Mouse (Mus musculus) spleen, postnatal 36 days (tissue): ENCODE results near the gene Ccdc184.

Experiments used
- DNase-seq, 2 experiments: peaks; one replicate each; pipeline ENCODE4 v3.0.0; 2022; ENCODE audit warnings: low spot score in 2 of 2, mixed read lengths in 1 of 2

The Ccdc184 gene

DNA sequence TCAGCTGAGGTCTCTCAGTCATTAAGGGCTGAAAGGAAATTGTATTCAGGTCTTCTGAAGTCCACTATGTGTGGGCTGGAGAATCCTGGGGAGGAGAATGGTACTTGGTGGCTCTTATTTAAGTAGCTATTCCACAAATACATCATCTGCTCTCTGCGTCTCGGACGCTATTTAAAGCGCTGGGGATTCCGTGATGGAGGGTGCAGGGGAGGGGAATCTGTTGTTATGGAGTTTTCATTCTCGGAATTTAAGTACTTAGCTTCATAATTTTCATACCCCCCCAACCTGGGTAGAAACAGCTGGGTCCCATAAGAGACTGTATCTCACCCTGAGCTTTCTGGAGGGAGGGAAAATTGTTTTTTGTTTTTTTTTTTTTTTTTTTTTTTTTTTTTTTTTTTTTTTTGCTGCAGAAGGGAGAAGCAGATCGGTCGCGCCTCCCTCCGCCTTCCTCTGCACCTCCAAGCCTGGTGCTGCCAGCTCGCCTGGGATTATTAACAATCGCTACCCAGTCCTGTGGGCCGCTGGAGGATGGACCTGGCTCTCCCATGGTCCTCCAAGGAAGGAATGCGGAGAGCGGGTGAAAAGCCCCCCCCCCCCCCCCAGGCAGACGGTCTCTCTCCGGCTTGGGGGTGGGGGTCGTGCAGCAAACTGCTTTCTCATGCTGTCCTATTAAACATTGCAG is at the start of gene Ccdc184:
Gene Ccdc184 (plus strand): TSS at position 196 of the 682 bp plus-strand sequence.
- DNase-seq: no peak

DNA sequence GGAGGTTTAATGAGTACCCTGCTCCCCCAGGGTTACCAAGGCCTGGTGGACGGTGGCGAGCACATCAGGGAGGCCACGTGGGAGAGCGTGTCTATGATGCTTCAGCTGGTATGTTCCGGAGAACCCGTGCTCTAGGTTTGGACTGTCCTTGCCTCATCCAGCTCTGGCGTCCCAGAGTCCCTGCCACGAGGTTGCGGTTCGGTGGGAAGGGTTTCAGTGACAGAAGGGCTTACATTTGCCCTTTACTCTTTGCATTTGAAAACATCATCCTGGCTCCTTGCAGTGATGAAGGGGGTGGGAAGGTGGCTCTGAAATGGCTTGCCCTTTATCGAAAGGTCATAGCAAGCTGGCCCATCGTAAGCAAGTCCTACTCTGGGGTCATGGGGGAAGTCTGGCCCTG is 47.6 kb upstream of the Ccdc184 start:
- DNase-seq: no peak

DNA sequence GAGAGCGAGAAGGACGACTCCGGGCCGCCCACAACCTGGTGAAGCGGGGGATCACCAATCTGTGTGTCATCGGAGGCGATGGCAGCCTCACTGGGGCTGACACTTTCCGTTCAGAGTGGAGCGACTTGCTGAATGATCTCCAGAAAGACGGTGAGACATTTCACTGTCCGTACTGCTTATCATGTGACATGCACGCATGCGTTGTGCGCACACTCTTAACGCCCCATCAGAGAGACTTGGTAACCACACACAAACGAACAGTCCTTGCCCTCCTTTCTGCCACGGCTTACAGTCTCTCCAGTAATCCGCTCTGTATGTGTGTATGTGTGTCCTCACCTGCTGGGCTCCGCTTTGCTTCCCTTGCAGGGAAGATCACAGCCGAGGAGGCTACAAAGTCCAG is 46.1 kb upstream of the Ccdc184 start:
- DNase-seq: no peak

GRCm38 (mm10) chr15:98131001-98131400 is 36.0 kb upstream of the Ccdc184 start:
- no peak for DNase-seq

DNA sequence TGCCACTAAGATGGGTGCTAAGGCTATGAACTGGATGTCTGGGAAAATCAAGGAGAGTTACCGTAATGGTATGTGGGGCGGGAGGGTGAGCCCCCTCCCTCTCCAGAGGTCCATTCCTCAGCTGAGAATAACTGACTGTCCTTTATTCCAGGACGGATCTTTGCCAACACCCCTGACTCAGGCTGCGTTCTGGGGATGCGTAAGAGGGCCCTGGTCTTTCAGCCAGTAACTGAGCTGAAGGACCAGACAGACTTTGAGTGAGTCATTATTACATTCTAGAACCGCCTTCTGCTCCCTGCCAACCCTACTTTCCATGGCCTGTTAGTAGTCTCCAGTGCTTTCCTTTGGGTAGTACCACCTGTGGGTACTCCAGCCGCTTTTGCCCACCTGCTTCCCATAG is 35.5 kb upstream of the Ccdc184 start:
- no peak for DNase-seq

DNA sequence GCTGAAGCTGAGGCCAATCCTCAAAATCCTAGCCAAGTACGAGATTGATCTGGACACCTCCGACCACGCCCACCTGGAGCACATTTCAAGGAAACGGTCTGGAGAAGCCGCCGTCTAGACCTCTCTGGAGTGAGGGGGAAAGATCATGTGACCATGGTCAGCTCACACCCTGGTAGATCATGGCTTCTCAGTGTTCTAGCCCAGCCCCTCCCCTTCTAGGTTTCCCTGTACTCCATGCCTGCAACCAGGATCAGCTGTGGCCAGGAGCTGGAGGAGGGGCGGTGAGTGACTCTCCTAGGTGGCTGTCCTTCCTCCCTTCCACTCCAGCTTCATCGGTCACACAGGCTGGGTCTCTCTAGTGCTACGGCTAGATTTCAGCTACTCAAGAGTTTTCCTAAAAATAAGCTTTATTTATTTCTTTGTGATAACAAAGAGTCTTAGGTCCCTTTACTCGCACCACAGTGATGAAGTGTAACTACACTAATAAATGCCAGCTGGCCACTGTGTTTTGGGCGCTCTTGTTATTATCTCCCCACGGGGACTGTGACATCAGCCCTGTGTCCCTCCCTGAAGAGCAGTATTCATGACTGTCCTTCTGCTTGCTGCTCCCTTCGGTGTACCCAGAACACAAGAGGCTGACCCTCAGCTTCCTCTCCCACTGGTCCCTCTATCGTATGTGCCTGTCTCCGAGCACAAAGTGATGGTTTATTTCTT is 34.9 kb upstream of the Ccdc184 start:
- no peak for DNase-seq

GRCm38 (mm10) chr15:98133471-98133870 is 33.5 kb upstream of the Ccdc184 start:
- no peak for DNase-seq

DNA sequence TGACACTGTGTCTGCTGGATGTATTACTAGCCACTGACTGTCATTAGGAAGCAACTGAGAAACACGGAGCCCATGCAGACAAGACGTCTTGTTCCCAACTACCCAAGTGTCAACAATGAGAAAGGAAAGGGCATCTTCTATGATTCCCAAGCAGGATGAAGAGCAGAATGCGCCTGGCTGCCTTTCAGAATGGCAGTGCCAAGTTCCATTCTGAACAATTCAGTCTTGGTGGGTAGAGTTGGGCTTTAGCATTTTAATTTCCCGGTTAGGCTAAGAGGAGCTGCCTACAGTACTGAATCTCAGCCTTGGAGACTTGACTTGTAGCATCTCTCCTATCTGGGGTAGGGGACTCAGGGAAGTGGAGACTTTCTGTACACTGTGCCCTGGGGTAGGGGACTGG is 32.9 kb upstream of the Ccdc184 start:
- DNase-seq: no peak

- DNase-seq: no peak
Observed at GRCm38 (mm10) chr15:98134666-98135065, 32.3 kb upstream of the Ccdc184 start.

DNA sequence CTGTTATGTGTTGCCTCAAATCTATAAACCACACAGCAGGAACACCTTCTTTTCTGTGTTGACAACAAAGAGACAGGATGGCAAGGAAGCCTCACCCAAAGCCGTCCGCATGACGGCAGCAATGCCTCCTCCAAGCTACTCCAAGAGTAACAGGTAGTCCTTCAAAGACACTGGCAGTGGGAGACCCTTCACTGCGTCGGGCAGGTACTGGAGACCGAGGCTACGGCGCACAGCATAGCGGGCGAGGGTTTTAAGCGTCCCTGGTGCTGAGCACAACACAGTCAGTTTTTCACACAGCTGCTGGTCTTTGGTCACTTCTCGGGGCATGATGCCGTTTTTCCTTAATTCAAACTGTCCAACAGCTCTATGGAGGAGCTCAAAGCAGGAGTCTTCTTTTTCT is 31.3 kb upstream of the Ccdc184 start:
- no peak for DNase-seq

- DNase-seq: no peak
Observed at GRCm38 (mm10) chr15:98136871-98137270, 30.1 kb upstream of the Ccdc184 start.

- no peak for DNase-seq
Observed at GRCm38 (mm10) chr15:98139763-98140162, 27.2 kb upstream of the Ccdc184 start.

- DNase-seq: no peak
Observed at GRCm38 (mm10) chr15:98140809-98141208, 26.1 kb upstream of the Ccdc184 start.

DNA sequence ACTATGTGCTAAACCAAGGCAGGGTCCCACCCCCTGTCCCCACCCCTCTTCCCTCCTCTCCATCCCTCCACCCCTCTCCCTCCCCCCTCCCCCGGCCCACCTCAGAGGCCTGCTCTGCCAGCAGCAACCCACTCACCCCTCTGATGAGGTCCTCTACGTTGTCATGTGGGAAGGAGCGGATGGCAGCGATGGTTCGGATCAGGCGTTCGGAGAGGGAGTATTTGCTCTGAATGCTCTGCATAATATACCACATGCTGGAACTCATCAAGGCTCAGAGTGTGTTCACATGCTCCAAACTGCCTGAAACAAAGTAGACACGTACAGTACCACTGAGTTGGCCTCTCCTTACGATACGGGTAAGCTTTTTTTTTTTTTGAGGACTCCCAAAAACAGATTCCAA is 24.4 kb upstream of the Ccdc184 start:
- no peak for DNase-seq

DNA sequence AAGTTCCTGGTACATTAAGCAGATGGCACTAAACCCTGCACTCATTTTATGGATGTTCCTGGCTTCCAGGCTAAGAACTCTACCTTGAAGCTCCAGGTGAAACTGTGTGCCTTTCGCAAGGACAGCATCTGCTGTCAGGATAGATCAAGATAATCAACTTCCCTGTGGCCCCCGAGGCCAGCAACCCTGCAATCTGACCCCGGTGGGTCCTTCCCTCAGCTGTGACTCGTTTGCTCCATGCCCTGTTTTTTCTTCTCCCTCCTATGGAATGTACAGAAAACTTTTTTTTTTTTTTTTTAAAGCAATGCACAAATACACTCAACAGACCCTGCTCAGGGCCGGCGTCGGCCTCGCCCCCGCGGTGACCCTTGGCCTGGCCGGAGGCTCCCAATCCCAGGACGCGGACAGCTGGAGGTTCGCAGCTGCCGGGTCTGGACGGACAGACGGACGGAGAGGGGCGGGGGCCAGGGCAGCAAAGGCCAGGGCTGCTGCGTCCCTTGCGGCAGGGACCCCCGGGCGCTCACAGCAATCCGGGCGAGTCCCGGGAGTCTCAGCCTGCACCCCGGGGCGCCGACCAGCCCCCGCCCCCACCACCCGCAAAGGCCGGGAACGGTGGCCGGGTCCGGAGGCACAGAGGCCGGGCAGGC is 22.0 kb upstream of the Ccdc184 start:
- peak in 1 of 2 experiments; percentile 4 for DNase-seq

GRCm38 (mm10) chr15:98145559-98146181 is 21.3 kb upstream of the Ccdc184 start:
- peak; percentile 90 to 91 for DNase-seq

- no peak for DNase-seq
Observed at GRCm38 (mm10) chr15:98148356-98148755, 18.6 kb upstream of the Ccdc184 start.

DNA sequence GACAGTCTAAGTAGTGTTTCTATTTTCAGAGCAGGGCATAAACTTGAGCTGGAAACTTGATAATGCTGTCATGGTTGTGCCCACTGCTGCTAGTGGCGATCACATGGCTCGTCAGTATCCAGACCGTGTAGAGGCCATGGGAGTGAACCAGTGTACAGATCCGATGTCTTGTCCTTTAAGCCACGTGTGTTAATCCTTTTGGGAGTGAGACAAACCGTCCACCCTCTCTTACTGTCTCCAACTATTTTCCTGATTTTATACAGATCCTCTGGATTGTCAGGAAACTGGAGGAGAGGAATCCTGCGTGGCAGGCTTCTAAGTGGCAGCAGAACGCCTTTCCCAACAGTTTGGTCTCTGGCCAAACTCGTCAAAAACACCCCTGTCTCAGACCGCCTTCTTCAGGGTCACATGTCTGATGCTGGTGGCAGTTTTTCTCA is 17.8 kb upstream of the Ccdc184 start:
- DNase-seq: no peak

- no peak for DNase-seq
Observed at GRCm38 (mm10) chr15:98152916-98153315, 14.0 kb upstream of the Ccdc184 start.

DNA sequence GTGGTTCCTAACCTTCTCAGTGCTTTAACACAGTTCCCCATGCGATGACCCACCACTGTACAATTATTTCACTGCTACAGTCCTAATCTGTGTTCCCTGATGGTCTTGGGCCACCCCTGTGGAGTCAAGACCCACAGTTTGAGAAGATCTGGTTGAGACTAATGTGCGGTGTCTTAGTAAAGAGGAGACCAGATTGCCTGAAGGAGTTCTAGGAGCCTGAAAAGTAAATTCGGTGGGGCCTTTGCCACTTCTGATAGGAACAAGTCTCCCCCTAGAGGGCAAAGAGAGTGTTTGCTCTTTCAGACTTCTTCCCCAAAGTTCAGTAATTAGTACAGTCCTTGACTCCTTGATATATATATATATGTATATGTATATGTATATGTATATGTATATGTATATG is 13.3 kb upstream of the Ccdc184 start:
- peak; percentile 29 to 42 for DNase-seq

DNA sequence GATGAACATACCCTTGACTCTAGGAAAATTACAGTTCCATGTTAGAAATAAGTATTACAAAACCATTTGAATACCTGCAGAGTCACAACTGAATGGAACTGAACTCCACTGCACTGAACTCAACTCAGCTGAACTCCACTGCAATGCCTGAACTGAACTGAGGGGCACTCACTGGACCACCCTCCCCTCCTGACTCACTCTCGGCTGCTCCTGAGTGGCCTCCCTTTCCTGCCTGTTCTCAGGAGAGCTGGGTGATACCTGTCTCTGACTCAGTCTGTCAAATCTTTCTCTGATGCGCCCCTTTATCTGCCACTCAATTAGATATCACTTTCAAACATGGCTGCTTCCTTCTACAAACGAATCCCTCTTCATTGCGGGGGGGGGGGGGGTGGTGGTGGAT is 12.8 kb upstream of the Ccdc184 start:
- DNase-seq: no peak

DNA sequence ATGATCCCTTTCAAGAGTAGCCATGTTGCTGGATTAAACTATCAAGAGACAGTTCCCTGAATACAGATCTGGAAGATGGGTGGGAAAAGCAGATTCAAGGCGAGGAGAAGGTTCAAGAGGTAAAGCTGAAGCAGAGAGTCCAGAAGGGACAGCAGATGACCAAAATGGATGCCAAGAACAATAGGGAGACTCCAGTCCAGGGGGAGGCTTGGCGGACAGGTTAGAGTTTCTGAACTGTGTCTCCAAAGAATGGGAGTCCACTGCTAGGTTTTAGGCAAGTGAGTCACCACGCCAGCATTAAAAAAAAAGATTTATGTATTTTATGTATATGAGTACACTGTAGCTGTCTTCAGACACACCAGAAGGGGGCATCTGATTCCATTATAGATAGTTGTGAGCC is 12.3 kb upstream of the Ccdc184 start:
- no peak for DNase-seq
